Mouse (Mus musculus) frontal cortex, adult 2 months (tissue): ENCODE data around the gene Bicra. TPM values are rescaled to one million over a fixed set of nuclear protein-coding genes. Genes with fewer than 3 reads are reported as not detected.

Experiments used
- DNase-seq, 2 experiments: peaks; one replicate each; pipeline ENCODE4 v3.0.0; 2022; ENCODE audit warnings: low spot score in 1 of 2; ENCODE audit errors: extremely low spot score in 1 of 2
- polyA plus RNA-seq: library from polyadenylated mRNA; depleted of rRNA; stranded (reverse); fragments of >200 nt; gene quantifications from 2 replicates; pipeline ENCODE4 v1.2.3, GENCODE M21; 2012

Gene Bicra
- polyA plus RNA-seq, 1 experiment: 10.6 TPM

DNA sequence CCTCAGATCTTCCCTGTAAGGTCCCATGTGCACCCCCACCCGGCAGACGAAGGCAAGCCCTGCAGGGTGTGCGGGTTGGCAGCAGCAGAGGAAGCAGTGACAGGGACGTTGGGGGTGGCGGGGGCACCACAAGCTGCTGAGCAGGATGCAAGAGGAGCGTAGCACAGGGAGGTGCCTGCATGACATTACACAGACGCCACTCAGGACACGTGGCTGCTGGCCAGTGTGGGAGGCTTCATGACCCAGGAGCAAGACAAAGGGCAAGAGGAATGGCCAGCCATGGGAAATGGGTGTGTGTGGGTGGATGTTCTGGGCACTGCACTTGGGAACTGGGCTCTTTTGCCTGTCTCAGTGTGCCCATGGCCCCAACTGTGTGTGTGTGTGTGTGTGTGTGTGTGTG, 67.5 kb downstream of the Bicra start:
- peak; percentile 41 to 68 for DNase-seq

DNA sequence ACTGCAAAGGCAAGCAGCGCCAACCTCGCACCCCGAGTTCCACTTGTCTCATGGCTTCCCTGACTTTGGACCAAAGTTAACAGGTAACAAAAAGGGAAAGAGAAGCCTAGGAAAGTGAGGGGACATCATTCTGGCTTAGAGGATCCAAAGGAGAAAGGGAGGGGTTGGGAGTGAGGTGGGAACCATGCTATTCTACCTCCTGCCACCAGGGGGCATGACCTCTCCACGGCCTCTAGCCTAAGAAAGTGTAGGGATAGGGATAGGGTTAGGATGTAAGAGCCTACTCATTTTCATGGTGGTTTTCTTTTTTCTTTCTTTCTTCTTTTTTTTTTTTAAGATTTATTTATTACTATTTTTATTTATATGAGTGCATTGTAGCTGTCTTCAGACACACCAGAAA, 71.8 kb downstream of the Bicra start:
- peak in 1 of 2 experiments; percentile 63 for DNase-seq

DNA sequence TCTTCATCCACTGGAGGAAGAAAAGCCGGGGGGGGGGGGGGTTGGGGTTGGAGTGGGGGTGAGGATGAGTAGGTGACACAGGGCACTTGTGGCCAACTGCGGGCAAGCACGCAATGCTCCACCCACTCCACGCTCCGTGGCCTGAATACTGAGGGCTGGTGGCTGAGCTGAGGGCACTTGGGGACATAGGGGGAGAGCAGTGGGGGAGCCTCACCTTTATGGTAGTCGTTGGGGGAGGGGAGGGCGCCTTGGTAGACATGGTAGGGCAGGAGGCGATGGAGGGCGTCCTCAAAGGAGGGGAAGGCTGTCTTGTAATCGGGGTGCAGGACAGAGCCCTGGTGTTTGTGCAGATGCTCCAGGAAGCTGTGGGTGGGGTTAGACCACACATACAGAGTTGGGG, 72.3 kb downstream of the Bicra start:
- no peak for DNase-seq

DNA sequence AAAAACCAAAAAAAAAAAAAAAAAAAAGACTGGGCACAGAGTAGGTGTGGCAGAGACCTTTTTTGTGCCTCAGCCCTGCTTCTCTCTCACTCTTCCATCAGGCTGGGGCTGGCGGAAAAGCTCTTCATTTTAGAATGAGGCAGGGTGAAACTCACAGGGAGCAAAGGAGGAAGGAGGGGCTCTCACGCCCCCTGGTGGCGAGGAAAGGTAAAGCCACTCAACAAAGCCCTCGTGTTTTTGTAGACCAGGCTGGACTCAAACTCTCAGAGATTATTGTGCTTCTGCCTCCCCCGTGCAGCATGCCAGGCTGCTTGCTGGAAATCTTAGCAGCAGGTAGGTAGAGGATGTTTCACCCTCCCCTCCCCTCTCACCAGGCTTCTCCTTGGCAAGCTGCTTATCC, 73.0 kb downstream of the Bicra start:
- DNase-seq: peak; percentile 35 to 78

DNA sequence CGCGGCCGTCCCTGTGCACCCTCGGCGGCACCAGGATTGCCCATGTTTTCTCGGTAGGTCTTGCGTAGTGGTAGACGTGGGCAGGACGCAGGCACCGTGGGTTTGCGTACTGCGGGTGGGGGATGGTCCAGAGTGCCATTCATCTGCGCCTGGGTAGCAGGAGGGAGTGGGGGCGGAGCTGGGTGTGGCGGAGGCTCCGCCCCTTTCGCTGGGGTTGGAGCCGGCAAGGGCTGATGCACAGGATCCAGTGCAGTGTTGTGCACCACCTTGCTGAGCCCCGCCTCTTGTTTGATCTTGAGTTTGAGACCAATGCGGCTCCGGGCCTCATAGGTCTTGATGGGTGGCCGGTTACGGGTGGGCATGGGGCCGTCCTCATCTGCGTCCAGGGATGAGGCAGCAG, 75.5 kb downstream of the Bicra start:
- DNase-seq: no peak

DNA sequence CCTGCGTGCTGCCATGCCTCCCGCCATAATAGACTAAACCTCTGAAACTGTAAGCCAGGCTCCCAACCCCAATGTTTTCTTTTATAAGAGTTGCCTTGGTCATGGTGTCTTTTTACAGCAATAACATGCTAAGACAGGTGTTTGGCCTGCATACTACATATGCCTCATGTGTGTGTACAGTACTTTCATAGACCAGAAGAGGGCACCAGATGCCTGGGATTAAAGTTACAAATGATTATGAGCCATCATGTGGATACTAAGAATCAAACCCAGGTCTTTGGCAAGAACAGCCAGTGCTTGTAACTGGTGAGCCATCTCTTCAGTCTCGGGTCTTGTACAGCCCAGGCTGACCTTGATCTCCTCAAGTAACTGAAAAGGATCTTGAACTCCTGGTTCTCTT, 78.0 kb downstream of the Bicra start:
- no peak for DNase-seq

DNA sequence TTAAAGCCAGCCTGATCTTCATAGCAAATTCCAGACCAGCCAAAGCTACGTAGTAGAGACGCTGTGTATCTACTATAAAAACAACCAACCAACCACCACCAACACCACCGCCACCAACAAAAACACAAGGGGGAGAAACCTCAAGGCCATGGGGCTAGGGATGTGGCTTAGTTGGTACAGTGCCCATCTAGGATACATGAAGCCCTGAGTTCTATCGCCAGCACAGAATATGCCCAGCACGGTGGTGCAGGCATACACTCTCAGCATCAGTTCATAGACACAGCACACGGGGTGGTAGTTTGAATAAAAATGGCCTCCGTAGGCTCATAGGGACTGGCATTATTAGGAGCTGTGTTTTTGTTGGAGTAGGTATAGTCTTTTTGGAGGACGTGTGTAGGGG, 79.4 kb downstream of the Bicra start:
- DNase-seq: no peak

DNA sequence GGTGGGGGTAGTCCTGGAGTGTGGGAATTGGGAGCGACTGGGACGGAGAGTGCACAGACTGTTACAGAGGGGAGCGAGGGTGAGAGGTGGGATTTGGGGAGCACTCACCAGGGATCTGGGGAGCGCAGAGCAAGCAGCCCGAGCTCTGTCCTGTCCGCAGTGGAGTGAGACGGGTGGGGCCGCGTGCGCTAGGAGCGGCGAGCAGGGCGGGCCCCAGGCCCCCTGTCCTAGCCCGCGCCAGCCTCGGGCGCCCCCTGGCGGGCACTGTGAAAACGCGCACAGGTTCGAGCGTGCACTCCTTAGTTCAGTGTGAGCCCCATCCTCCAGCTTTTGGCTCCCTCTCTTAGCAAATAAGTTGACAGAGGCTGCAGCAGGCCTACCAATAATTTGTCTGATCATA, 80.4 kb downstream of the Bicra start, which contains the start of gene Ehd2:
Ehd2 (minus strand) TSS at position 256 of the 400 bp plus-strand sequence.
- DNase-seq: peak in 1 of 2 experiments; percentile 63

DNA sequence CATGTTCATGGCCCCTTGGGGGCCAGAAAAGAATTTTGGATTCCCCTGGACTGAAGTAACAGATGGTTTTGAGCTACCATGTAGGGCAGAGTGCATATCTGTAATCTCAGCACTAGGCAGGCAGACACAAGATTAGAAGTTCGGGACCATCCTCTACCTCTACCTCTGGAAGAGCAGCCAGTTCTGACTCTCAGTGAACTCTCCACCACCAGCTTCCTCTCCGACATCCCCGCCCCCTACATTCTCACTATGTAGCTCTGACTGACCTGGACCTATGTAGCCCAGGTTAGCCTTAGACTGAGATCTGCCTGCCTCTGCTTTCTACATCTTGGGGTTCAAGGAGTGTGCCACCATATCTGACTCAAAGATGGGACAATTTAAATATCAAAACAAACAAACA, 81.2 kb downstream of the Bicra start:
- DNase-seq: no peak

DNA sequence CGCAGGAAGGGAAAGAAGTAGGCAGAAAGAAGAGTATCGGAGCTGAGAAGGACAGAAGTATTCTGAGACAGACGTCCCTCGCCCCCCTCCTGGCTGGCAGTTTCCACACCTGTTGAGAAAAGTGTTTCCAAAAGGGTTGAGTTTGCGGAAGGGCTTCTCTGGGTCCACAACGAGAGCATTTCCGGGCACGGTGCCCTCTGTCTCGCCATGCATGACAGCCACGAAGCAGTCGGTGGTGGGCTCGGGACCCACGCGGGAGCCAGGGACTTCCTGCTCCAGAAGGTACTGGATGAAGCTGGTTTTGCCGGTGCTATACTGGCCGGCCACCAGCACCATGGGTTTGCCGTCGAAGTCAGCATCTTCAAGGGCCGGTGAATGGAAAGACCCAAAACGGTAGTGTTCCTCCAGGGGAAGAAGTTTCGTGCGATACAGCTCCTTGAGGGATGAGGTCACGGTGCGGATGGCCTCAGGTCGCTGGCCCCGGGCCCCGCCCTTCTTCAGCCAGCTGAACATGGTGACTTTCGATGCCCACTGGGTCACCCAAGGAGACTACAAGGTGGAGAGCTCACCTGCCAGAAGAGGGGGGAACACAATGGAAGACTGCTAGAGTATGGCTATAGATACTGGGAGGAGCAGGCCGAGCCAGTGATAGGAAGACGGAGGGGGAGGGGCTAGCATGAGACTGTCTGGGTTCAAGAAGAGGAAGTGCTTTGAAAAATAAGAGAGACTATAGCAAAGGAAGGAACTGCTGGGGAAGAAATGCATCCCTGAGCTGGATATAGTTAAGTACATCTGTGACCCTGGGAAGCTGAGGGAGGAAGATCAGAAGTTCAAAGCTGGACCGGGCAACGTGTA, 83.7 kb downstream of the Bicra start:
- no peak for DNase-seq

DNA sequence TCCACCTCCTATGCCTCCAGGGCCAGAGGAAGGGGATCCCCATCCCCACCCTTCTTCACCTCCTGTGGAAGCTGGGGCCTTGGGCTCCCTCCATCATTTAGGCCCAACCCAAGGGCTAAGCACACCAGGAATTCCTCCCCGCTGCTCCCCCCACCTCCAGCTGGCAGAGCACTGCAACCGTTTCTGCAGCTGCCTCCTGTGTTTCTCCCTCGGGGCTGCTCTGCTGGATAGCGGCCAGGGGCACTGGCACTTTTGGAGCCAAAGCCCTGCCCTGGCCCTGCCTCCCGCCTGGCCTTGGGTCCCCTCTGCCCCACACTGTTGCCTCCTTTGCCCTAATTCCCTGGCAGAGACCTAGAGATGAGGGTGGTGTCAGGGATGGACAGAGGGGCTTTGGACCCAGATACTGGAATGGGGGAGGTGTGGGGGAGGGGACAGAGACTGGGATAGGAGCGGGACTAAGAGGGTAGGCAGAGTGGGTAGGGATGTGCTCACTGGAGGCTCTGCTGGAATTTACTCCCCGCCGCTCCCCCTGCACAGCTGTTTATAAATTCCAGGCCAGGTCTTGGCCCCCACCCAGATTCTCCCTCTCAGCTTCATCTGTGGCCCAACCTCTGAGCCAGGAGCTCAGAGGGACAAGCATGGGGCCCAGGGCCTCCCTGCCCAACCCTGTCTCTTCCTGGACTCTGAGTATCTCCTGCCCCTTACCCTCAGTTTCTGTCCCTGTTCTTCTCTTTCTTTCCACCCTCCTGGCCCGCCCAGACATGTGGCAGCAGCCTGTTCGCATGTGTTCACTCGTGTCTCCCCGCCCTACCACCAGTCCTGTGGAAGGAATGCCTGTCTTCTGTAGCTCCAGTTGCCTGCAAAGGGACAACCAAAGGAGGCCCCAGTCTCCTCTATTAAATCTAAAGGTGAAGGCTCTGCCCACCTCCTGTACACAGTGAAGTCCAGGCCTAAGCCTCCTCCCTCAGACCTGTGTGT, 85.1 kb downstream of the Bicra start:
- DNase-seq: peak in 1 of 2 experiments; percentile 48

DNA sequence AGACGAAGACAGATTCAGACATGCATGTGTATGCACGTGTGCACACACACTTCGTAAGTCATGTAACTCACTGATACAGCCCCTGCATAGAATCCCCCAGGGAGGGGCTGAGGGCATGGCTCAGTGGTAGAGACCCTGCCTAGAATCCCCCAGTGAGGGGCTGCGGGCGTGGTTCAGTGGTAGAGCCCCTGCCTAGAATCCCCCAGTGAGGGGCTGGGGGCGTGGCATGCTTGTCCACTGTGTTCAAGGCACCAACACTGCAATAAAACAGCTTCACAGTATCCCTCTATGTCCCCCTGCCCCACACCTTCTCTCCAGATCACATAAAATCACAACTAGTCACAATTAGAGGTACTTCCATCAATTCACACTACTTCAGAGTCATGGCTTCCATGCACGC, 85.9 kb downstream of the Bicra start:
- DNase-seq: no peak

DNA sequence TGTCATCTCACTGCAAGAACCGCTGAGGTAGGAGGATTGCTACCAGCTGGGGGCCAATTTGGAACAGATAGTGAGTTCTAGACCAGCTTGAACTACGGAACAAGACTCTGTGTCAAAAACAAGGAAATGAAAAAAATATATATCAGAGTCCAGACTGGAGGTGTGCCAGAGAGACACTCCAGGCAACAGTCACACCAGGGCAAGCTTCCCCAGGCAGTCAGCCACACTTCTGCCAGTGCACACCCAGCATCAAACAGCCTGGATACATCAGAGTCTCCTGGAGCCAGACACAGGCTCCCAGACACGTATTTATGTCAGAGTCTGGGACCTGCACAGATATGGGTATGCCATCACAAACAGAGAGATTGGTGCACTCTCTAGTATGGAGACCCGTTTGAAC, 86.5 kb downstream of the Bicra start:
- no peak for DNase-seq

DNA sequence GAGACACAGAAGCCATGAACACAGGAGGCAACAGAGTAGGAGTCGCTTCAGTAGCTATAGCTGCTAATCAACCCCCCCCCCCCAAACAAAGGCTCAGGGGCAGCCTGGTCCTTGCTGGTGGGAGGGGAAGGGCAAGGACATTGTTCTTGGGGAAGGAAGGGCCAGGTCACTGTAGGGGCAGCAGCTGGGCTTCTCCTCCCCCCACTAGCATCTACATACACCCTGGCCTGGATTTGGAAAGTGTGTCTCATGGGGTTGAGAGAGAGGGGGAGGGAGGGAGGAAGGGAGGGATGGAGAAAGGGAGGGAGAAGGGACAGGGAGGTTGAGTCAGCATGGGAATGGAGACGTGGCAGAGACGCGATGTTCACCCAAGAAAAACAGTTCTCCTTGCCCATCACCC, 87.0 kb downstream of the Bicra start:
- no peak for DNase-seq

DNA sequence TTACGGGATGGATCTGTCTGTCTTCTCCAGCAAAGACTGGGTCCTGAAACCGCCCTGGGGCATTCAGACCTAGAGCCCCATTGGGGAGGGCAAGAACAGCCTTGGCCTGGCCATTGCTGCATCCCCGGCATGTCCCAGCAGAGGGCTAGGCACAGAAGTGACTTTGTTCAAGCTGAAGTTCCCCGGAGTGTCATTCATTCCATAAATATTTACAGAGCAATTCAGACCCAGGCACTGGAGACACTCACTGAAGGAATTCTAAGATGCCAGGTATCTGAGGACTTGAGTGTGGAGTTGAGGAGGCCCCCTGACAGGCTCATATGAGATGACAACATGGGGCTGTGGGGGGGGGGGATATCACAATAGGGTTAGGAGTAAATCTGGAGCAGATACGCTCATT, 91.6 kb downstream of the Bicra start:
- no peak for DNase-seq

DNA sequence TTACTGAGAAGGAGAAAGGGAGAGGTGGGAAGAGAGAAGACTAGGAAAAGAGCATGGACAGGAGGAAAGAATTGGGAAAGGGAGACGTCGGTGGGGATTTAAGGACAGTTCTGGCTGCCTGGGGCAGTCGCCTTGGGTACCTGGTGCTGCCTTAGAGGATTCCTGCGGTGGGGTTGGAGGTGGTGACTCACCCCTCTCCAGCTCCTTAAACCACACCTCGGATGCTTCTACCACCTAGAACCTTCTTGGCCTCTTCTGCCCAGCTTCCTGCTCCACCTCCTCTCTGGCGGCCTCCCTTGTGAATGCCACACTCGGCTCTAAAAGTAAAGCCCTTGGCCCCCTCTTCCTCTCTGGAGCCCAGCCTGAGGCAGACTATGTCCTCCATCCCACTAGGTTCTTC, 92.2 kb downstream of the Bicra start:
- DNase-seq: no peak

DNA sequence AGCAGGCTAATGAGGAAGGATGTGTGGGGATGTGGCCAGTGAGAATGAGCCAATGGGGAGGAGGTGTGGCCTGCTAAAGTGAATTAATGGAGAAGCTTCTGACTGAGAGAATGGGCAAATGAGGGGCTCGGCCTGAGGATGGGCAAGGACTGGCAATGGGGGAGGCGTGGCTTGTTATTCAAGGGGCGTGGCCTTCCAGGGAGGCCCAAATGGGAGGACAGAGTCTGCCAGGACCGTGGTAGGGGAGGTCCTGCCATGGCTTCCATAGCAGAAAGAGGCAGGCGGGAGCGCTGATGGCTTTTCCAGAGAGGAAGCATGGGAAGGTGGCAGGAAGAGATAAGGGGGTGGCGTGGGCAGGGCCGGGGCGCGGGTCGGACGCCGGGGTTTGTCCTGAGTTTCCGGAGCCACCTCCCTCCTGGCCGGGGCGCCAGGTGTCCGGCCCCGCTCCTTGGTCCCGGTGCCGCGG, 92.7 kb downstream of the Bicra start:
- no peak for DNase-seq

DNA sequence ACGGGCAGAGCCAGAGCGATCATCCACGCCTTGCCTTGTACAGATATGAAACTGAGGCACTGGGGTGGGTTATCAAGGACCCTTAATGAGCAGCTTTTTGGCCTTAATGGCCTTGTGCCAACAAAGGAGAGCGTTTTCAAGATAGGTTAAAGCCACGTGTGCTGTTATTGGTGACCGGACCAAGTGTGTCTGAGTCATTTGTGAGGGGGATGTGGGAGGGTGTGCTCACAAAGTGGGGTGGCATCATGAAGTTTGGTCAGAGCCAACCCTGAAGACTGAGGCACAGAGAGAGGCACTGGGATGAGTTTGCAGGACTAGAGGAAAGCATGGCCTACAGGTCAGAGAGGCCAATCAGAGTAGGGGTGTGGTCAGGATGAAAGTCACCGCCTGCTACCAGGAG, 93.3 kb downstream of the Bicra start:
- no peak for DNase-seq

DNA sequence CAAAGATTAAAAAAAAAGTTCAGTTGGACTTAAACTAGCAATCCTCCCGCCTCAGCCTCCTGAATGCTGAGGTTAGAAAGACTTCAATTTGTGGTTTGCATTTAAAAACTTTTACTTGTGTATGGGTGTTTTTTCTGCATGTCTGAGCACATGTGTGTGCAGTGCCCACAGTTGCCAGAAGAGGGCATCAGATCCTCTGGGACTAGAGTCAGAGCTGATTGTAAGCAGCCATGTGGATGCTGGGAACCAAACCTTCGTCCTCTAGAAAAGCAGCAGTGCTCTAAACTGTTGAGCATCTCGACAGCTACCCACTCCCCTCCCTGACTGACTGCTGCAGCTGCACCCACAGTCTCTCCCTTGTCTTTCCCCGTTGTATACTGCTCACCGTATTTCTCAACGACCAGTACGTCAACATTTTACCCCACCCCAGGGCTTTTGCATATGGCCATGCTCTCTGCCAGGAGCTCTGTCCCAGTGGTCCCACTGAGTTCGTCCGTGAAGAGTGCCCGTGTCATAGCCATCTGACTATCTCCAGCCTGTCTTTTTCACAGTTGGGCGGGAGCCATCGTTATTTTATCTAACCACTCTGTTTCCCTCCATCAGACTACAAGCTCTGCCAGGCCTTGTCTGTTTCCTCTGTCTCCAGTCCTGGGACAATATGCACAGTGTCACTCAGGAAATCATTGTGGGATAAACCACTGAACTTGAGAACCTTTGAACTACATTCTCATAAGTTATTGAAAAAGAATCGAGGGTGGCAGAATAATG, 94.2 kb downstream of the Bicra start:
- DNase-seq: no peak

DNA sequence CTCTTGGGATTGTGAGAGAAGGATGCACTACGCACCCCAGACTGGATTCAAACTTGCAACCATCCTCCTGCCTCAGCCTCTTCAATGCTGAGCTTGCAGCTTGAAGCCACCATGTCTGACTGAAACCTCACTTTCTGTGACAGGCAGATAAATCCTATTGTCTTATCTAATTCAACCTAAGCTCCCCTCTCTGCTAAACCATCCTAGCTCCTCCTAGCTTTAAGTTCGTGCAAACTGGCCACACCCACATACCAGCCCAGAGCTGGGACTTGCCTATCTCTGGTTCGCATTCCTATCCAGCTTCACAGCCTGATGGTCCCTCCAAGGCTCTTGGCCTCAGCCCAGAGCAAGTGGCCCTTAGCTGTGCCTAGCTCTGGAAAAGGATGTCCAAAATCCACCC, 95.3 kb downstream of the Bicra start:
- DNase-seq: no peak

DNA sequence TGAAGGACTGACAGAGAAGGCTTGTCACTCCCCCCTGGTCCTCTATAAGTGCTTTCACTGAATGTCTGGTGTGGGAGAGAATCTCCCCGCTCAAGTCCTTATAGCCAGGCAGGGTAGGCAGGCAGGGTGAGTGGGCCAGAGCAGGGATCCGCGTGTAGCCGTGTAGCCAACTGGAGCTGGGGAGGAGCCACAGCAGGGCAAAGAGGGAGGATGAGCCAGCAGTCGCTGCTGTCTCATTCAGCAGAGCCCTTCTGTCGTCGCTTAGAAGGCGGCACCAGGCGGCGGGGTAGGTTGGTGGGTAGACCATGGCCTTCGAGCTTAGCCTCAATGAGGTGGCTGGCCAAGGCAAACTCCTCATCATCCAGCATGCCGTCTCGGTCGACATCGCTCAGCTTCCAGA, 97.7 kb downstream of the Bicra start:
- no peak for DNase-seq
